Mouse (Mus musculus): ENCODE results near the gene Spag16. TPM values are rescaled to one million over a fixed set of nuclear protein-coding genes. Genes with fewer than 3 reads are reported as not detected.

The Spag16 gene
- total and polyA plus RNA-seq, 3 experiments: not detected

- Histone ChIP-seq H3K36me3 (replicated peaks in 1 of 2; ENCODE audit: control insufficient read depth in 1 of 2, insufficient read depth in 1 of 2, low read length in 1 of 2) (no peaks in the 10 kb centered on the region), H3K27ac (ENCODE audit: insufficient read depth, low read depth) (no peak overlapping the region), H3K9ac (ENCODE audit: insufficient read depth, low read depth) (no peak overlapping the region), H3K79me2 (replicated peaks; ENCODE audit: control insufficient read depth, extremely low read depth, insufficient read depth, poor library complexity, severe bottlenecking) (no peaks in the 10 kb centered on the region), H3K4me1 (ENCODE audit: control insufficient read depth in 1 of 2, insufficient read depth in 2 of 2) (no peaks in the 10 kb centered on the region), H3K27me3 (replicated peaks) (no peaks in the 10 kb centered on the region), H3K4me3 (replicated peaks in 1 of 3; ENCODE audit: low read depth in 2 of 3, low read length in 2 of 3, poor library complexity in 1 of 3) (no peak overlapping the region), H3K4me2 (ENCODE audit: insufficient read depth, low read depth, poor library complexity, severe bottlenecking) (no peak overlapping the region; the same call in 1 of the 2 replicates), H3K9me3 (replicated peaks; ENCODE audit: low read length) (no peaks in the 10 kb centered on the region)
- TF ChIP-seq HCFC1 (IDR thresholded peaks at IDR 0.05; ENCODE audit: low read depth, low read length) (no peak), SMC3 (IDR thresholded peaks at IDR 0.05; ENCODE audit: low read depth, low read length) (peak; percentile 64), CTCF (conservative IDR thresholded peaks at IDR 0.05 in 1 of 2, IDR thresholded peaks at IDR 0.05 in 1 of 2; ENCODE audit: low read depth in 2 of 2, low read length in 2 of 2) (peak; percentile 59 to 75; a peak in 3 of 4 replicates), TBP (conservative IDR thresholded peaks at IDR 0.05; ENCODE audit: low read depth, low read length) (no peak), ZMIZ1 (IDR thresholded peaks at IDR 0.05; ENCODE audit: low read depth, low read length) (no peak), ZC3H11A (IDR thresholded peaks at IDR 0.05; ENCODE audit: low read depth, low read length) (no peak), RCOR1 (conservative IDR thresholded peaks at IDR 0.05; ENCODE audit: low read depth, low read length) (no peak), UBTF (IDR thresholded peaks at IDR 0.05; ENCODE audit: low read depth, low read length) (no peak), RAD21 (IDR thresholded peaks at IDR 0.05; ENCODE audit: low read depth, low read length) (peak; percentile 78), MAFK (IDR thresholded peaks at IDR 0.05; ENCODE audit: insufficient replicate concordance, low read length) (peak; percentile 98), JUND (conservative IDR thresholded peaks at IDR 0.05; ENCODE audit: low read depth, low read length) (peak; percentile 22; the same call in 1 of the 2 replicates)
- in situ Hi-C loops (cut with MboI; ENCODE audit: low pct_ligation_motif_present, low pct_unique_long_range_greater_than_20kb, low sequenced_read_pairs) (no loop called here), dilution Hi-C loops (cut with MboI; ENCODE audit: extremely low pct_ligation_motif_present, extremely low pct_unique_long_range_greater_than_20kb, low sequenced_read_pairs) (no loop called here)
- peak; percentile 74 for DNase-seq (ENCODE audit: extremely low read depth)
These were observed 36.2 kb upstream of the Spag16 start for GRCm38 (mm10) chr1:69790337-69791250.

- H3K9ac ChIP-seq (ENCODE audit: insufficient read depth, low read depth): no peak overlapping the region
- dilution Hi-C loops (cut with MboI; ENCODE audit: extremely low pct_ligation_motif_present, extremely low pct_unique_long_range_greater_than_20kb, low sequenced_read_pairs): no loop called here
These were observed 27.7 kb upstream of the Spag16 start for GRCm38 (mm10) chr1:69798948-69799565.

More at GRCm38 (mm10) chr1:69798948-69799565, 27.7 kb upstream of the Spag16 start:
- in situ Hi-C loops (cut with MboI; ENCODE audit: low pct_ligation_motif_present, low pct_unique_long_range_greater_than_20kb, low sequenced_read_pairs): no loop called here
- no peak overlapping the region for H3K27ac ChIP-seq (ENCODE audit: insufficient read depth, low read depth)
- H3K9me3 ChIP-seq (replicated peaks; ENCODE audit: low read length): no peaks in the 10 kb centered on the region
- no peak overlapping the region for H3K4me2 ChIP-seq (ENCODE audit: insufficient read depth, low read depth, poor library complexity, severe bottlenecking)
- no peaks in the 10 kb centered on the region for H3K79me2 ChIP-seq (replicated peaks; ENCODE audit: control insufficient read depth, extremely low read depth, insufficient read depth, poor library complexity, severe bottlenecking)
- H3K4me3 ChIP-seq (replicated peaks in 1 of 3; ENCODE audit: low read depth in 2 of 3, low read length in 2 of 3, poor library complexity in 1 of 3): no peak overlapping the region
- no peaks in the 10 kb centered on the region for H3K36me3 ChIP-seq (replicated peaks in 1 of 2; ENCODE audit: control insufficient read depth in 1 of 2, insufficient read depth in 1 of 2, low read length in 1 of 2)
- no peaks in the 10 kb centered on the region for H3K4me1 ChIP-seq (ENCODE audit: control insufficient read depth in 1 of 2, insufficient read depth in 2 of 2)
- TF ChIP-seq E2F4 (IDR thresholded peaks at IDR 0.05; ENCODE audit: insufficient replicate concordance, low read depth, low read length): no peak
- DNase-seq (ENCODE audit: extremely low read depth): no peak
- no peaks in the 10 kb centered on the region for H3K27me3 ChIP-seq (replicated peaks)

Data from CH12.LX (cell line).